8 mouse cellular contexts compared by ENCODE assay signal in genomic region chr13:67451172-67452020, GRCm38 (mm10). TPM values are rescaled to one million over a fixed set of nuclear protein-coding genes. Genes with fewer than 3 reads are reported as not detected.
DNase-seq lines count a peak whose midpoint lies in the region; ATAC-seq lines count a peak whose summit lies in the region.

Zfp874a (minus strand) TSS chr13:67451624.

- peak within 1 kb of the TSS; percentile 58 for H3K4me3 ChIP-seq in hindbrain, embryonic 15.5 days

- peak within 1 kb of the TSS; percentile 3; the same call in 1 of the 2 replicates for H3K27ac ChIP-seq in hindbrain, embryonic 15.5 days (replicated peaks)

- peak; percentile 88 for DNase-seq in R1 (ENCODE audit: low read depth, low spot score)
- DNase-seq in cerebellum, postnatal 36 days: peak; percentile 89 to 94
- DNase-seq in frontal cortex, postnatal 36 days (ENCODE audit: low spot score in 2 of 2): peak; percentile 88 to 96
- peak; percentile 89 for DNase-seq in left cerebral cortex, adult 11 months (ENCODE audit: low spot score)
- DNase-seq in lung, postnatal 4 days: peak; percentile 89 to 90
- peak; percentile 61 for DNase-seq in retina, postnatal 7 days (ENCODE audit: low read depth, low spot score)
- peak; percentile 37 for DNase-seq in urinary bladder, adult 2 months (ENCODE audit: low spot score)

- H3K36me3 ChIP-seq in hindbrain, embryonic 15.5 days: peaks cover 12% of the 10 kb centered on the region; the same call in 1 of the 2 replicates

- WGBS in hindbrain, embryonic 15.5 days: 2% methylated on average over 20 of the region's 20 CpGs

- H3K27me3 ChIP-seq in hindbrain, embryonic 15.5 days: no peaks in the 10 kb centered on the region

- H3K4me2 ChIP-seq in hindbrain, embryonic 15.5 days: peak within 1 kb of the TSS; percentile 68

- peaks cover 13% of the 10 kb centered on the region for H3K4me1 ChIP-seq in hindbrain, embryonic 15.5 days (replicated peaks)

- peak; percentile 97 for ATAC-seq in hindbrain, embryonic 15.5 days (ENCODE audit: low FRiP score, low read depth)

- peak within 1 kb of the TSS; percentile 54 for H3K9ac ChIP-seq in hindbrain, embryonic 15.5 days

- H3K9me3 ChIP-seq in hindbrain, embryonic 15.5 days: no peaks in the 10 kb centered on the region

RNA-seq across cellular contexts. Expression of gene Zfp874a, which starts in this region (rescaled TPM):
- 6.6 and 7.3 TPM in 2 replicates for polyA plus RNA-seq in hindbrain, embryonic 15.5 days (2015; fragmentation: Nextera tagmentation; extraction: Ambion mirVana)
- polyA plus RNA-seq in urinary bladder, adult 2 months (2012; rRNA removed): 7.0 TPM in 2 replicates

Comparison
In these comparisons a context has a peak if more than half of its experiments do, and no peak if none do; other contexts are left out.
1. Peak in every context shown above with its lines: DNase-seq, ATAC-seq, H3K4me3 ChIP-seq and H3K27ac ChIP-seq.
2. DNase-seq: peak in every context shown above with its lines; median percentile 92 in frontal cortex, postnatal 36 days; 92 in cerebellum, postnatal 36 days; 90 in lung, postnatal 4 days; 89 in left cerebral cortex, adult 11 months; 88 in R1; 61 in retina, postnatal 7 days; 37 in urinary bladder, adult 2 months.